Mouse (Mus musculus): Measurements from ENCODE around the gene Ccl22. TPM values are rescaled to one million over a fixed set of nuclear protein-coding genes. Genes with fewer than 3 reads are reported as not detected.

The Ccl22 gene
- not detected for polyA plus RNA-seq (2012; fragmentation: generic; extraction: Trizol)

DNA sequence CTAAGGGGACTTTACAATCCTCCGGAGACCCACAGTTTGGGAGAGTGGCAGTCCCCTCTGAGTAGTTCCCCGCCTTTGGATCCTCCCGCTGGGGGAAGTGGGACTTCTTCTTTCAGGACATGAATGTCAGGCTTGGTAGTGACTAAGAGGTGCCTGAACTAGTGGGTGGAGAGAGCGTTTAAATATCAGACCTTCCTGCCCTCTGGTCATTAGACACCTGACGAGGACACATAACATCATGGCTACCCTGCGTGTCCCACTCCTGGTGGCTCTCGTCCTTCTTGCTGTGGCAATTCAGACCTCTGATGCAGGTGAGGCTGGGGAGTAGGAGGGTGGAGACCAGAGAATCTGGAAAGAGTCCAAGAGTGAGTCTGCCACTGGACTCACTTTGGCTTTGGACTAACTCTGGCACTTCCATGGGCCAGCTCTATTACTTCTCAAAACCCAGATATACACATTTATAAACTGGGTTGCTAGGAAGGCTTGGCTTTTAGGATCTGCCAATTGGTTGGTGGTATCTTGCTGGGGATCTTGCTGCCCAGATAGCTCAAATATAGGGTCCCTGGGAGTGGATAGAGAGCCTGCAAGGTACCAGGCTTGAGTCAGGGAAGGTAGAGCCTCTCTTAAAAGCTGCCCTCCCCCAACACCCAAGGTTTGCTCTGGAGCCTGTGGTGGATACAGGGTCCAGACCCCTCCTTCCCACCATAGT lies at the start of gene Ccl22:
Ccl22 (plus strand) TSS at position 115 of the 709 bp plus-strand sequence.
- Histone ChIP-seq H3K36me3 (ENCODE audit: control insufficient read depth, insufficient read depth) (no peaks in the 10 kb centered on the region), H3ac (ENCODE audit: control insufficient read depth, insufficient read length) (no peak within 1 kb of the TSS), H3K79me2 (ENCODE audit: control insufficient read depth, insufficient read depth) (no peaks in the 10 kb centered on the region), H3K27me3 (ENCODE audit: control insufficient read depth, insufficient read depth, insufficient read length) (no peaks in the 10 kb centered on the region), H3K4me3 (no peak within 1 kb of the TSS), H3K4me2 (ENCODE audit: low read depth) (no peak within 1 kb of the TSS)
- TF ChIP-seq SRF (IDR thresholded peaks at IDR 0.05; ENCODE audit: control insufficient read depth, insufficient read length, low read depth) (no peak), USF1 (IDR thresholded peaks at IDR 0.05; ENCODE audit: low read depth) (no peak), POLR2AphosphoS2 (IDR thresholded peaks at IDR 0.05; ENCODE audit: insufficient read length, low read depth) (no peak), POLR2A (IDR thresholded peaks at IDR 0.05; ENCODE audit: insufficient read length, low read depth) (no peak), E2F4 (IDR thresholded peaks at IDR 0.05; ENCODE audit: insufficient read depth) (no peak), TCF3 (IDR thresholded peaks at IDR 0.05; ENCODE audit: insufficient read length, low read depth) (no peak), TCF12 (IDR thresholded peaks at IDR 0.05; ENCODE audit: insufficient read depth, poor library complexity, severe bottlenecking) (no peak), CEBPB (IDR thresholded peaks at IDR 0.05; ENCODE audit: insufficient read depth, poor library complexity, severe bottlenecking) (no peak), MYOD1 (IDR thresholded peaks at IDR 0.05; ENCODE audit: control insufficient read depth in 1 of 3, insufficient read length in 2 of 3, low read depth in 2 of 3) (no peak), MAX (IDR thresholded peaks at IDR 0.05; ENCODE audit: low read depth) (no peak), MYOG (IDR thresholded peaks at IDR 0.05; ENCODE audit: control insufficient read depth in 1 of 3, insufficient read depth in 1 of 3, insufficient read length in 2 of 3, low read depth in 2 of 3) (no peak), REST (IDR thresholded peaks at IDR 0.05; ENCODE audit: insufficient read depth, insufficient read length) (no peak)

- Histone ChIP-seq H3K4me3 (no peak within 1 kb of the TSS), H3K4me2 (ENCODE audit: low read depth) (no peak within 1 kb of the TSS), H3K79me2 (ENCODE audit: control insufficient read depth, insufficient read depth) (no peaks in the 10 kb centered on the region), H3K36me3 (ENCODE audit: control insufficient read depth, insufficient read depth) (no peaks in the 10 kb centered on the region), H3ac (ENCODE audit: control insufficient read depth, insufficient read length) (no peak within 1 kb of the TSS), H3K27me3 (ENCODE audit: control insufficient read depth, insufficient read depth, insufficient read length) (peaks cover 45% of the 10 kb centered on the region)
- TF ChIP-seq E2F4 (IDR thresholded peaks at IDR 0.05; ENCODE audit: insufficient read depth), result no peak
- TF ChIP-seq POLR2AphosphoS2 (IDR thresholded peaks at IDR 0.05; ENCODE audit: insufficient read length, low read depth), result no peak
- TF ChIP-seq MYOG (IDR thresholded peaks at IDR 0.05; ENCODE audit: control insufficient read depth in 1 of 3, insufficient read depth in 1 of 3, insufficient read length in 2 of 3, low read depth in 2 of 3), result no peak
- no peak for TF ChIP-seq POLR2A (IDR thresholded peaks at IDR 0.05; ENCODE audit: insufficient read length, low read depth)
- TF ChIP-seq TCF3 (IDR thresholded peaks at IDR 0.05; ENCODE audit: insufficient read length, low read depth), result no peak
- no peak for TF ChIP-seq USF1 (IDR thresholded peaks at IDR 0.05; ENCODE audit: low read depth)
- TF ChIP-seq CEBPB (IDR thresholded peaks at IDR 0.05; ENCODE audit: insufficient read depth, poor library complexity, severe bottlenecking), result no peak
- no peak for TF ChIP-seq SRF (IDR thresholded peaks at IDR 0.05; ENCODE audit: control insufficient read depth, insufficient read length, low read depth)
- TF ChIP-seq TCF12 (IDR thresholded peaks at IDR 0.05; ENCODE audit: insufficient read depth, poor library complexity, severe bottlenecking), result no peak
- TF ChIP-seq REST (IDR thresholded peaks at IDR 0.05; ENCODE audit: insufficient read depth, insufficient read length), result no peak
- TF ChIP-seq MAX (IDR thresholded peaks at IDR 0.05; ENCODE audit: low read depth), result no peak
- TF ChIP-seq MYOD1 (IDR thresholded peaks at IDR 0.05; ENCODE audit: control insufficient read depth in 1 of 3, insufficient read length in 2 of 3, low read depth in 2 of 3), result no peak
These were observed 49.4 kb upstream of the Ccl22 start, which contains the start of gene Pllp for GRCm38 (mm10) chr8:94695994-94696384. Gene Pllp, minus strand, starts transcription at chr8:94696278.

DNA sequence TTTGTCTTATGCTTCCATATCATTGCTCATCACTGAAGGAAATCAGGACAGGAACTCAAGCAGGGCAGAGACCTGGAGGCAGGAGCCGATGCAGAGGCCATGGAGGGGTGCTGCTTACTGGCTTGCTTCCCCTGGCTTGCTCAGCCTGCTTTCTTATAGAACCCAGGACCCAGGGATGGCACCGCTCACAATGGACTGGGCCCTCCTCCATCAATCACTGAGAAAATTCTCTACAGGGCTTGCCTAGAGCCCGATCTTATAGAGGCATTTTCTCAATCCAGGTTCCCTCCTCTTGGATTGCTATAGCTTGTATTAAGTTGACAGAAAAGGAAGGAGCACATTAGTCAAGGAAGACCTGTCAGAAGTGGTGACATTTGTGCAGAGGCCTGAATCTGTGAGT lies 48.8 kb upstream of the Ccl22 start:
- peaks cover 45% of the 10 kb centered on the region for H3K27me3 ChIP-seq (ENCODE audit: control insufficient read depth, insufficient read depth, insufficient read length)
- H3ac ChIP-seq (ENCODE audit: control insufficient read depth, insufficient read length), result no peak overlapping the region
- H3K36me3 ChIP-seq (ENCODE audit: control insufficient read depth, insufficient read depth), result no peaks in the 10 kb centered on the region
- H3K4me2 ChIP-seq (ENCODE audit: low read depth), result no peak overlapping the region
- TF ChIP-seq REST (IDR thresholded peaks at IDR 0.05; ENCODE audit: insufficient read depth, insufficient read length) (no peak), TCF12 (IDR thresholded peaks at IDR 0.05; ENCODE audit: insufficient read depth, poor library complexity, severe bottlenecking) (no peak), E2F4 (IDR thresholded peaks at IDR 0.05; ENCODE audit: insufficient read depth) (no peak)
- no peak overlapping the region for H3K4me3 ChIP-seq
- H3K79me2 ChIP-seq (ENCODE audit: control insufficient read depth, insufficient read depth), result no peaks in the 10 kb centered on the region

DNA sequence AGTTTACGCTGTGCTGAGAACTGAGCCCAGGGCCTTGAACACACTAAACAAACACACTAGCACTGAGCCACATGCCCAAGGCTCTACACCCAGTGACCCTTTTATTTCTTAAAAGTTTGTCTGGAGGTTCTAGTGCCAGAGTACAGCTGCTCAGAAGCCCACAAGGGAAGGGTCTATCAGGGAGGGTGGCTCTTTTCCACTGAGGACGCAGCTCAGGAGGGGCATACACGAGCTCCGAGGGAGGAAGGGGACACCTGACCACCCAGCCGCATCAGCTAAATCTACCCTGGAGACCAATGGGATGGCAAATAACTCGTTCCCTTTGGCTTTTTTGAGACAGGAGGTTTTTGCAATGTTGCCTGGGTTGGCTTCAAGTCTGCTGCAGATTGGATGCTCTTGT lies 47.4 kb upstream of the Ccl22 start:
- H3K4me2 ChIP-seq (ENCODE audit: low read depth), result no peak overlapping the region
- H3K4me3 ChIP-seq, result no peak overlapping the region
- peaks cover 45% of the 10 kb centered on the region for H3K27me3 ChIP-seq (ENCODE audit: control insufficient read depth, insufficient read depth, insufficient read length)
- TF ChIP-seq MYOG (IDR thresholded peaks at IDR 0.05; ENCODE audit: control insufficient read depth in 1 of 3, insufficient read depth in 1 of 3, insufficient read length in 2 of 3, low read depth in 2 of 3), result no peak
- no peak for TF ChIP-seq REST (IDR thresholded peaks at IDR 0.05; ENCODE audit: insufficient read depth, insufficient read length)
- no peak for TF ChIP-seq TCF3 (IDR thresholded peaks at IDR 0.05; ENCODE audit: insufficient read length, low read depth)
- TF ChIP-seq TCF12 (IDR thresholded peaks at IDR 0.05; ENCODE audit: insufficient read depth, poor library complexity, severe bottlenecking), result no peak
- TF ChIP-seq CEBPB (IDR thresholded peaks at IDR 0.05; ENCODE audit: insufficient read depth, poor library complexity, severe bottlenecking), result no peak
- no peak for TF ChIP-seq POLR2A (IDR thresholded peaks at IDR 0.05; ENCODE audit: insufficient read length, low read depth)
- TF ChIP-seq POLR2AphosphoS2 (IDR thresholded peaks at IDR 0.05; ENCODE audit: insufficient read length, low read depth), result no peak
- no peak for TF ChIP-seq E2F4 (IDR thresholded peaks at IDR 0.05; ENCODE audit: insufficient read depth)
- no peak for TF ChIP-seq USF1 (IDR thresholded peaks at IDR 0.05; ENCODE audit: low read depth)
- no peaks in the 10 kb centered on the region for H3K36me3 ChIP-seq (ENCODE audit: control insufficient read depth, insufficient read depth)
- H3ac ChIP-seq (ENCODE audit: control insufficient read depth, insufficient read length), result no peak overlapping the region
- H3K79me2 ChIP-seq (ENCODE audit: control insufficient read depth, insufficient read depth), result no peaks in the 10 kb centered on the region

DNA sequence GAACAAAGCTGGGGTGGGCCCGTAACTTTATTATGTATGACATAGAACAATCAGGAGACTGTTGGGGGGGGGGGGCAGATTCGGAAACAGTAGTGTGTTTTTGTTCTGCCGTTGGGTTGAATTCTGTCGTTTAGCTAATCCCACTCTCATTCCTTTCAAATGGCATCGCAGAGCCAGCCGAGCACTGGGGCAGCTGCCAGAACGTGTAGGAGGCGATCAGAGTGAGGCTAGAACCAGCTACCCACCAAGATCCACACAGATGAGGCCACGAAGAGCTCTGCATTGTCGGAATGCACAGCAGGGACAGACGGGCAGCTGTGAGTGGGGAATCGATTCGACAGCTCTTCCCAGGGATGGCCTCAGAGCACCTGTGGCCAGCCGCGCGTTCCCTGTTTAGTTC lies 46.0 kb upstream of the Ccl22 start:
- Histone ChIP-seq H3ac (ENCODE audit: control insufficient read depth, insufficient read length) (no peak overlapping the region), H3K4me2 (ENCODE audit: low read depth) (no peak overlapping the region), H3K4me3 (no peak overlapping the region), H3K27me3 (ENCODE audit: control insufficient read depth, insufficient read depth, insufficient read length) (peaks cover 36% of the 10 kb centered on the region), H3K36me3 (ENCODE audit: control insufficient read depth, insufficient read depth) (no peaks in the 10 kb centered on the region), H3K79me2 (ENCODE audit: control insufficient read depth, insufficient read depth) (no peaks in the 10 kb centered on the region)
- TF ChIP-seq MYOG (IDR thresholded peaks at IDR 0.05; ENCODE audit: control insufficient read depth in 1 of 3, insufficient read depth in 1 of 3, insufficient read length in 2 of 3, low read depth in 2 of 3) (no peak), POLR2A (IDR thresholded peaks at IDR 0.05; ENCODE audit: insufficient read length, low read depth) (no peak), POLR2AphosphoS2 (IDR thresholded peaks at IDR 0.05; ENCODE audit: insufficient read length, low read depth) (no peak), E2F4 (IDR thresholded peaks at IDR 0.05; ENCODE audit: insufficient read depth) (no peak), TCF3 (IDR thresholded peaks at IDR 0.05; ENCODE audit: insufficient read length, low read depth) (no peak), CEBPB (IDR thresholded peaks at IDR 0.05; ENCODE audit: insufficient read depth, poor library complexity, severe bottlenecking) (no peak), MYOD1 (IDR thresholded peaks at IDR 0.05; ENCODE audit: control insufficient read depth in 1 of 3, insufficient read length in 2 of 3, low read depth in 2 of 3) (no peak), USF1 (IDR thresholded peaks at IDR 0.05; ENCODE audit: low read depth) (no peak), REST (IDR thresholded peaks at IDR 0.05; ENCODE audit: insufficient read depth, insufficient read length) (no peak), TCF12 (IDR thresholded peaks at IDR 0.05; ENCODE audit: insufficient read depth, poor library complexity, severe bottlenecking) (no peak), MAX (IDR thresholded peaks at IDR 0.05; ENCODE audit: low read depth) (no peak), SRF (IDR thresholded peaks at IDR 0.05; ENCODE audit: control insufficient read depth, insufficient read length, low read depth) (no peak)
